Mouse (Mus musculus) small intestine, adult 2 months (tissue): Measurements from ENCODE around the gene Sdccag8.

Experiments
- CTCF ChIP-seq: fragments of 200-500 bp; IDR thresholded peaks from 2 replicates; pipeline ENCODE4 v1.5.1; 2012; ENCODE audit warnings: low read depth, mild to moderate bottlenecking, control low read depth, inconsistent platforms, low read length, moderate library complexity, mixed read lengths; ENCODE audit not compliant: insufficient replicate concordance, insufficient read length; ENCODE audit errors: extremely low read depth
- POLR2A ChIP-seq: fragments of 200-500 bp; IDR thresholded peaks from 2 replicates; pipeline ENCODE4 v1.6.1; 2012; ENCODE audit warnings: low read depth, mild to moderate bottlenecking, control low read depth, inconsistent platforms, low read length, moderate library complexity

DNA sequence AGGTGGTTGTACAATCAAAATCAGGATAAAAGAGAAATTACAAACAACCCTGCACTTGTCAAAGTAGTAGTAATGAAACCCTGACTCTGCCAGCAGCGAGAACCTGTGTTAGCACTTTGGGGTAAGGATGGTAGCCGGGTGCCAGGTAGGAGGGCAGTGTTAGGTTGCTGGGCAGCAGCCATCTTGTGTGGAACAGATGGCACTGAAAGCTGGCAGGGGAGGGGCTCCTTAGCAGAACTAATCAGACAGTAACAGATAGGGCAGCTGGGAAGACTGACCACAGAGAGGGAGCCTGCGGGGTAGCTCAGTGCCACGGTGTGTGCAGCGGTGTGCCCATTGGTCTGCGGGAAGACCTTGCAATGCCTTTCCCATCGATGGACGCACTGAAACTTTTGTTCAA is 115.2 kb downstream of the Sdccag8 start:
- TF ChIP-seq CTCF (no peak), POLR2A (no peak)
